Comparison of ENCODE assay signal across 27 mouse cellular contexts in genomic region chr1:35786241-35786640, GRCm38 (mm10).
"Had no signal": no experiment of that assay in that cellular context is flagged by ENCODE, and none has a peak within 500 bp of the region (broad histone marks: within the 10 kb centered on the region; RNA-seq: fewer than 3 reads in every experiment).

No protein-coding gene starts in this region.

- H3K9me3 ChIP-seq: embryonic facial prominence, embryonic 10.5 days; embryonic facial prominence, embryonic 12.5 days; embryonic facial prominence, embryonic 13.5 days; embryonic facial prominence, embryonic 15.5 days; forebrain, embryonic 10.5 days; forebrain, embryonic 12.5 days; forebrain, embryonic 13.5 days; forebrain, embryonic 15.5 days had no signal

- H3K4me2 ChIP-seq: embryonic facial prominence, embryonic 12.5 days; embryonic facial prominence, embryonic 13.5 days; embryonic facial prominence, embryonic 15.5 days; forebrain, embryonic 12.5 days; forebrain, embryonic 13.5 days; forebrain, embryonic 15.5 days had no signal

- H3K4me1 ChIP-seq: embryonic facial prominence, embryonic 10.5 days; embryonic facial prominence, embryonic 12.5 days; embryonic facial prominence, embryonic 13.5 days; embryonic facial prominence, embryonic 15.5 days; forebrain, embryonic 10.5 days; forebrain, embryonic 12.5 days; forebrain, embryonic 13.5 days; forebrain, embryonic 15.5 days had no signal

- H3K9ac ChIP-seq: embryonic facial prominence, embryonic 12.5 days; embryonic facial prominence, embryonic 13.5 days; embryonic facial prominence, embryonic 15.5 days; forebrain, embryonic 12.5 days; forebrain, embryonic 13.5 days; forebrain, embryonic 15.5 days; forebrain, postnatal 0 days had no signal

- H3K36me3 ChIP-seq: embryonic facial prominence, embryonic 10.5 days; embryonic facial prominence, embryonic 12.5 days; embryonic facial prominence, embryonic 13.5 days; embryonic facial prominence, embryonic 15.5 days; forebrain, embryonic 10.5 days; forebrain, embryonic 12.5 days; forebrain, embryonic 15.5 days had no signal

- H3K27me3 ChIP-seq: embryonic facial prominence, embryonic 12.5 days; embryonic facial prominence, embryonic 13.5 days; embryonic facial prominence, embryonic 15.5 days; forebrain, embryonic 12.5 days; forebrain, embryonic 13.5 days; forebrain, embryonic 15.5 days had no signal

- H3K4me3 ChIP-seq: embryonic facial prominence, embryonic 10.5 days; embryonic facial prominence, embryonic 12.5 days; embryonic facial prominence, embryonic 13.5 days; embryonic facial prominence, embryonic 15.5 days; erythroblast, embryonic 14.5 days; forebrain, embryonic 10.5 days; forebrain, embryonic 12.5 days; forebrain, embryonic 13.5 days; forebrain, embryonic 15.5 days; gastrocnemius, adult 2 months had no signal

- ATAC-seq: forebrain, embryonic 13.5 days; forebrain, embryonic 14.5 days; forebrain, embryonic 15.5 days; forebrain, embryonic 16.5 days; forebrain, postnatal 0 days had no signal

- DNase-seq: cerebellum, adult 18-20 months; cerebellum, adult 2 months; cerebellum, adult 8-10 months; cerebellum, adult 9-10 months; cerebellum, adult 9-11 months; cerebellum, postnatal 10 days; cerebellum, postnatal 14 days; cerebellum, postnatal 25 days; cerebellum, postnatal 36 days; embryo, embryonic 11 days; forebrain, postnatal 0 days; gastrocnemius, adult 2 months; gastrocnemius, postnatal 10 days; gastrocnemius, postnatal 14 days; gastrocnemius, postnatal 25 days; gastrocnemius, postnatal 36 days had no signal

- H3K27ac ChIP-seq: embryonic facial prominence, embryonic 10.5 days; embryonic facial prominence, embryonic 12.5 days; embryonic facial prominence, embryonic 13.5 days; embryonic facial prominence, embryonic 15.5 days; forebrain, embryonic 10.5 days; forebrain, embryonic 12.5 days; forebrain, embryonic 13.5 days; forebrain, embryonic 15.5 days; gastrocnemius, adult 2 months had no signal
